Mouse (Mus musculus): ENCODE measurements around the gene Prickle2.

The Prickle2 gene

GRCm38 (mm10) chr6:92584026-92584425 lies 121.9 kb downstream of the Prickle2 start:
- CTCF ChIA-PET, result no interaction called here

- CTCF ChIA-PET, result no interaction called here
These were observed 130.7 kb downstream of the Prickle2 start for GRCm38 (mm10) chr6:92575227-92575626.

- CTCF ChIA-PET, result no interaction called here
These were observed 133.8 kb downstream of the Prickle2 start for GRCm38 (mm10) chr6:92572139-92572538.

DNA sequence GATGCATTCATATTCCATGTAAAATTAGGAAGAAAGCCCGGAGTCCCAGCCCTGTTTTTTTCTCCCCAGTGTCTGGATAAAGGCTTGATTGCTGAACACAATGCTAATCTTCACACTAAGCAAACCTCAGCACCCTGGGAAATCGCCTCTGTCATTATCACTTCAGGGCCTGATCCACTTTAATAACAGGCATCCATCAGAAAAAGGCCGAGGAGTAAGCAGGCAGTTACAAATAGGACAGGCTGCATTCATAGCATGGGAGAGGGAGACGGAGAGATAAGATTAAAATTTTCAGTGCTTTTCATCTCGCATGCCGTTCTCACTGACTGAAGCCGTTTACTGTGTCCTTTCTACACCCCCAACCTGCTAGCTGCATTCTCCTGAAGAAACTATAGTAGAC lies 135.9 kb downstream of the Prickle2 start:
- CTCF ChIA-PET, result no interaction called here

DNA sequence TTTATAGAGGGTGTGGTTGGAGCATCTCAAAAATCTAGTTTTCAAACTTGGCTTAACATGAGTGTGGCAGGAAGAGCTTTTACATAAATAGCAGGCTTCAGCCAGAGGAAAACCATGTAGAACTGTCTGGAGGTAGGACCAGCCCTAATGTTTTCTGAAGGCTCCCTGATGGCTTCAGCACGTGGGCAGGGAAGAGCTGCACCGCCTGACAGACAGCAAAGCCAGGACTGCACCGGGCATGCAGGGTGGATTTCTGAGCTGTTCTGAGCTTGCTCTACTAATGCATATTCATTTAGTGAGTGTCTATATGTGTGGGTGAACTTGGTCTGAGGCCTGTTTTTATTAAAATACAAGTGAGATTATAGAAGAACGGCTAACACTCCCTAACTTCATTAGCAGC lies 136.7 kb downstream of the Prickle2 start:
- CTCF ChIA-PET, result no interaction called here

DNA sequence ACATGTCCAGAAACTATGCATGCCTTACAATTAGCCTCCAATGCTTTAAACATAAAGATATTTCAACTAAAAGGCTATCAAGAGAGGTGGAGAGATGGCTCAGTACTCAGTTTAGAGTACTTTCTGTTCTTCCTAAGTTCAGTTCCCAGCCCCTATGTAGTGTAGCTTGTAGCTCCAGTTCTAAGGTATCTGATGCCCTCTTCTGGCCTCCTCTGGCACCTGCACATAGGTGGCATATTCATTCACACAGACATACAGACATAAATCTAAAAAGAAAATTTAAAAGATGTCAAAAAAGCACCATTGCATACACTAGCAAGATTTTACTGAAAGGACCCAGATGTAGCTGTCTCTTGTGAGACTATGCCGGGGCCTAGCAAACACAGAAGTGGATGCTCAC lies 146.7 kb downstream of the Prickle2 start:
- CTCF ChIA-PET, result no interaction called here

GRCm38 (mm10) chr6:92555675-92556074 lies 150.3 kb downstream of the Prickle2 start:
- CTCF ChIA-PET, result no interaction called here

DNA sequence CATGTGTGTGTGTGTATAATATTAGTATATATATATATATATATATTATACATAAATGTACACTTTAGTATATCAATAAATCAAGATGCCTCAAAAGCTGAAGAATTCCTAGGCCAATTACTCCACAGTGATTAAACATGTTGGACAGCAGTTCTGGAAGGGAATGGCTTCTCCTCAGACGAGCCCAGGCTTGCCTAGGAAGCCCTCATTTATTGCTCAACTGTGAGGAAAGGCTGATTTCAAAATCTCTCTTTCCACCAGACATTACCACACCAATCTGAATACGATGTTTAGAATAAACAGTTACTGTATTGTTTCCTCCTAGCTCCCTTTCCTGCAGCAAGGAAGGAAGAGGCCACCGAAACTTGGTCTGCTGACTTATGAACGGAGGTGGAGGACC lies 152.9 kb downstream of the Prickle2 start:
- CTCF ChIA-PET, result no interaction called here

GRCm38 (mm10) chr6:92549246-92549645 lies 156.7 kb downstream of the Prickle2 start:
- CTCF ChIA-PET, result no interaction called here

GRCm38 (mm10) chr6:92545204-92545603 lies 160.8 kb downstream of the Prickle2 start:
- CTCF ChIA-PET, result no interaction called here

GRCm38 (mm10) chr6:92543825-92544224 lies 162.1 kb downstream of the Prickle2 start:
- CTCF ChIA-PET, result no interaction called here

- CTCF ChIA-PET, result no interaction called here
These were observed 163.4 kb downstream of the Prickle2 start for GRCm38 (mm10) chr6:92542402-92543101.

GRCm38 (mm10) chr6:92534226-92535031 lies 171.5 kb downstream of the Prickle2 start:
- CTCF ChIA-PET, result no interaction called here

GRCm38 (mm10) chr6:92533306-92534063 lies 172.5 kb downstream of the Prickle2 start:
- CTCF ChIA-PET, result no interaction called here

GRCm38 (mm10) chr6:92532896-92533295 lies 173.1 kb downstream of the Prickle2 start:
- CTCF ChIA-PET, result no interaction called here

GRCm38 (mm10) chr6:92532331-92532730 lies 173.6 kb downstream of the Prickle2 start:
- CTCF ChIA-PET, result no interaction called here

GRCm38 (mm10) chr6:92526212-92526611 lies 179.7 kb downstream of the Prickle2 start:
- CTCF ChIA-PET, result no interaction called here

DNA sequence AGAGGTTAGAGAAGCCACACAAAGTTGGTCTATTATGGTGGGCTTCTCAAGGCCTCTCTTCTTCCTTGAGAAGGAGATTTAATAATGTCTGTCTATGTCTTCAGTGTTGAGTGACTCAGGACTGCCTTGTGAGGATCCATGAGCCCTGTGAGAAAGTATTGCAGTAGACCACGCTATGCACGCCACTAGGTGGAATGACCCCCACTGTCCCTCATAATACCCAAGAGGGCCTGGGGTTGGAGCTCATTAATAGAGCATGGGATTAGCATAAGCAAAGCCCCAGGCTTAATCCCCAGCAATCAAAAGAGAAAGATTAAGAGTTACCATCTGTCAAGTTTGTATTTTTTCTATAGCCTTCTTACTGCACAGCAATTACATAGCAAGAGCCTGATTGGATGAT lies 180.3 kb downstream of the Prickle2 start:
- CTCF ChIA-PET, result no interaction called here

- CTCF ChIA-PET, result no interaction called here
These were observed 184.4 kb downstream of the Prickle2 start for GRCm38 (mm10) chr6:92521526-92522075.

DNA sequence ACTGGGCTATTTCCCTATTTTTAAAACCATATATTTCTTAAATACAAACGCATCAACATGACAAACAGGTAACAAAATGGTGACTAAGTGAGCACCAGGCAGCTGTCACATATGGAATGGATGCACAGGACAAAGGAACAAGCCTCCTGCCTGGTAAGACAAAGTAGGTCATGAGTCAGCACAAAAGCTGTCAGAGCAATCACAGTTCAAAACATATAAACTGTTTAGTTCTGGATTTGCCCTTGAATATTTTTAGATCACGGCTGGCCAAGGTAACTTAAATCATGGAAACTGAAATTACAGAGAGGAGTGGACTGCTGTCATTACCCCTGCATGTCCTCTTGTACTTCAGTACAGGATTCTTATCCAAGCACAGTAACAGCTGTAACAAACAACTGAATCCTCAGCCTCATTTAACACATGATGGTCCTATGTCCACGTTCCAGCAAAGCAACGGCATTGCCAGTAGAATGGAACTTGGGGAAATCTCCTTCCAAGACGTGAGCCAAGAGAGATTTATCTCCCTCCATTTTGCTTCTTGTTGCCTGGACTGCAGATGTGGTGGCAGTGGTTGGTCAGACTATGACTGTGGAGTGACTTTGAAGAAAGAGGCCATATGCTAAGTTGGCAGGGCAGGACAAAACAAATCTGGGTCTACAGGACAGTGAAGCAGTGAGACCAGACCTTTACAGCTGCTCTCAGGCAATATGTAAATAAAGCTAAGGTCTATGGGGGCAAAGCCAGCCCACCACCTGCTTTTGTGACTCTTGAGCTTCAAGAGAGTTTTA lies 185.7 kb downstream of the Prickle2 start:
- CTCF ChIA-PET, result no interaction called here

DNA sequence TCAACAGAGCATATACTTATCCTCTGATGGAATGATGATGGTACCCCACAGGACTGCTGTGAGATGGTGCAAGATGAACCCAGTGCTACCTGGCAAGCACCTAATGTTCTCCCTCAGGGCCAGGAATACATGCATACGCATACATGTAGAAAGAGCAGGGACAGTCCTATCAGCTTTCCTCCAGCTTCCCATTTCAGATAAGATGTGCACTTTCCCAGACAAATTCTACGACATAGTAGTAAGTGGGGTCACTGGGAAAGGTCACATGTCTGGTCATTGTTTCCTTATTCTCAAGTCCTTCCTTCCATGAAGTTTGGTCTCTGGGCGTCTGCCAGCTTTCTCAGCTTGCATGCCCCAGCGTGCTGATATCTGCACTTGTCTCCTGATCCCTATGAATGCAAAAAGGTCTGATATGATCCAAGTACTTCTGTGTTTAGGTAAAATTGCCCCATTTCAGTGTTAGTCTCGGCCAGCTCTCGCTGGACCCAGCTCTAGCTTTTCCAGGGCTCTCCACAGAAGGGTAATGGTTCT lies 187.5 kb downstream of the Prickle2 start:
- CTCF ChIA-PET, result no interaction called here

DNA sequence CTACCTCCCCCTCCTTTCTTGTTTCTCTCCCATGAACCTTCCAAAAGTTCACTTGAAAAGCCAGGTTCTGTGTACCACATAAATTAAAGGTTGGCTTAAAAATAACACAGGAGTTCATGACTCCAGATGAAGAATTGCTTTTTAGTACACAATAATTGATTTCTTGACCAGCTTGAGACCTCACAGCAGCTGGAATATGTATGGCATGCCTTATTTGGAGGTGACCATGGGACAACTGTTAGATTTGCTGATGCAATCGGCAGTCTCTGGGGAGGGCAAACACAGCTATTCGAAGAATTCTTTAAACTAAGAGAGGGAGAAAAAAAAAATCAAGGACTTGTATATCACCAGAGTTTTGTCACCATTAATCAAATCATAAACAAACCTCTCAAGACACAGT lies 189.0 kb downstream of the Prickle2 start:
- CTCF ChIA-PET, result no interaction called here
